Mouse (Mus musculus) midbrain, postnatal 0 days (tissue): ENCODE data around the gene Foxi3. TPM values are rescaled to one million over a fixed set of nuclear protein-coding genes. Genes with fewer than 3 reads are reported as not detected.

Experiments
- ATAC-seq: fragments of 200-750 bp; cut with Nextera tagmentation; 2 replicates; pipeline ENCODE4 v1.8.0; 2017; ENCODE audit warnings: moderate number of reproducible peaks, mild to moderate bottlenecking, moderate TSS enrichment, moderate library complexity; ENCODE audit not compliant: low FRiP score
- DNase-seq: peaks from one replicate; pipeline ENCODE4 v3.0.0-alpha.2; 2015; ENCODE audit warnings: low spot score
- H3K27ac ChIP-seq: fragments of 300-500 bp; sonication (generic); 2 replicates; pipeline ENCODE4 v1.5.1; 2014; ENCODE audit warnings: low read depth, mild to moderate bottlenecking, low read length, mixed read lengths
- H3K27me3 ChIP-seq: fragments of 300-500 bp; sonication (generic); 2 replicates; pipeline ENCODE4 v1.6.1; 2014; ENCODE audit warnings: low read length, control low read depth, mixed read lengths; ENCODE audit not compliant: insufficient read depth
- H3K36me3 ChIP-seq: fragments of 300-500 bp; sonication (generic); 2 replicates; pipeline ENCODE4 v1.6.1; 2014; ENCODE audit warnings: low read length, control low read depth, mixed read lengths; ENCODE audit not compliant: insufficient read depth
- H3K4me1 ChIP-seq: fragments of 300-500 bp; sonication (generic); 2 replicates; pipeline ENCODE4 v1.6.1; 2014; ENCODE audit warnings: mild to moderate bottlenecking, control low read depth, antibody characterized with exemption, low read length, mixed read lengths; ENCODE audit not compliant: insufficient read depth
- H3K4me2 ChIP-seq: fragments of 300-500 bp; sonication (generic); 2 replicates; pipeline ENCODE4 v1.6.1; 2014; ENCODE audit warnings: low read depth, mild to moderate bottlenecking, low read length, mixed read lengths; ENCODE audit not compliant: poor library complexity, severe bottlenecking
- H3K4me3 ChIP-seq: fragments of 300-500 bp; sonication (generic); 2 replicates; pipeline ENCODE4 v1.5.1; 2014; ENCODE audit warnings: low read depth, mild to moderate bottlenecking, low read length, moderate library complexity
- H3K9ac ChIP-seq: fragments of 300-500 bp; sonication (generic); replicated peaks from 2 replicates; pipeline ENCODE4 v1.6.1; 2014; ENCODE audit warnings: mild to moderate bottlenecking, low read length, moderate library complexity, mixed read lengths; ENCODE audit not compliant: poor library complexity, severe bottlenecking
- H3K9me3 ChIP-seq: fragments of 300-500 bp; sonication (generic); 2 replicates; pipeline ENCODE4 v1.6.1; 2016; ENCODE audit warnings: low read length, control low read depth
- CTCF ChIP-seq: IDR thresholded peaks from 2 replicates; pipeline ENCODE4 v1.5.1; 2016; ENCODE audit warnings: antibody characterized with exemption, mild to moderate bottlenecking
- WGBS: fragments of 180-500 bp; shearing (Covaris S2); extraction: QIAGEN DNeasy Blood & Tissue Kit; methylation state at CpG from one replicate; pipeline ENCODE4 v1.1.7; 2014; 5-methylcytosine and 5-hydroxymethylcytosine counted together
- polyA plus RNA-seq: library from polyadenylated mRNA; unstranded; fragments of >200 nt; fragmentation: Nextera tagmentation; extraction: Ambion mirVana; gene quantifications from 2 replicates; pipeline ENCODE4 v1.2.1, GENCODE M21; 2015
- total RNA-seq: library from RNA; depleted of rRNA; stranded (reverse); fragments of >200 nt; gene quantifications from 2 replicates; pipeline ENCODE4 v1.2.3, GENCODE M21; 2014; rRNA removed

The Foxi3 gene
- total and polyA plus RNA-seq, 2 experiments from 2014 or later, result not detected

GRCm38 (mm10) chr6:71004161-71004560 lies 47.8 kb downstream of the Foxi3 start:
- no peaks in the 10 kb centered on the region for H3K9me3 ChIP-seq
- TF ChIP-seq CTCF, result no peak
- no peaks in the 10 kb centered on the region for H3K4me1 ChIP-seq
- DNase-seq, result no peak
- H3K27ac ChIP-seq, result no peak overlapping the region
- no peak overlapping the region for H3K4me2 ChIP-seq
- no peak overlapping the region for H3K9ac ChIP-seq
- ATAC-seq, result no peak
- no peak overlapping the region for H3K4me3 ChIP-seq
- H3K36me3 ChIP-seq, result no peaks in the 10 kb centered on the region
- WGBS, result 91% methylated on average over 2 of the region's 2 CpGs
- H3K27me3 ChIP-seq, result no peaks in the 10 kb centered on the region

Other genes starting within 250 kb of the Foxi3 start
- gene Rpia, start 164.3 kb upstream of the Foxi3 start, total RNA-seq, result 9.3 and 15.5 TPM in 2 replicates
- gene Rpia, start 164.3 kb upstream of the Foxi3 start, polyA plus RNA-seq, result 1.1 and 1.4 TPM in 2 replicates
- 19.3 and 25.1 TPM in 2 replicates for gene Eif2ak3, start 112.0 kb upstream of the Foxi3 start, total RNA-seq
- 7.7 TPM in 2 replicates for gene Eif2ak3, start 112.0 kb upstream of the Foxi3 start, polyA plus RNA-seq
- gene Tex37, start 37.6 kb upstream of the Foxi3 start, total RNA-seq, result not detected in 2 replicates
- not detected in 2 replicates for gene Tex37, start 37.6 kb upstream of the Foxi3 start, polyA plus RNA-seq
- 3.7 and 7.3 TPM in 2 replicates for gene Thnsl2, start 187.9 kb downstream of the Foxi3 start, total RNA-seq
- 4.9 and 5.4 TPM in 2 replicates for gene Thnsl2, start 187.9 kb downstream of the Foxi3 start, polyA plus RNA-seq
- gene Fabp1, start 243.3 kb downstream of the Foxi3 start, total RNA-seq, result not detected in 2 replicates
- not detected in 2 replicates for gene Fabp1, start 243.3 kb downstream of the Foxi3 start, polyA plus RNA-seq